12 mouse cellular contexts compared by ENCODE assay signal in genomic region chr9:74860461-74860860, GRCm38 (mm10). TPM values are rescaled to one million over a fixed set of nuclear protein-coding genes. Genes with fewer than 3 reads are reported as not detected.
DNase-seq lines count a peak whose midpoint lies in the region; ATAC-seq and TF ChIP-seq lines count a peak whose summit lies in the region.
"Had no signal": no experiment of that assay in that cellular context is flagged by ENCODE, and none has a peak within 500 bp of the region (broad histone marks: within the 10 kb centered on the region; RNA-seq: fewer than 3 reads in every experiment).

No protein-coding gene starts in this region.

- H3K36me3 ChIP-seq in hindbrain, embryonic 11.5 days (ENCODE audit: control insufficient read depth, insufficient read depth, low read length): no peaks in the 10 kb centered on the region
- H3K36me3 ChIP-seq in hindbrain, postnatal 0 days (ENCODE audit: insufficient read depth, low read length): no peaks in the 10 kb centered on the region
- no peaks in the 10 kb centered on the region for H3K36me3 ChIP-seq in forebrain, embryonic 12.5 days (replicated peaks)

- peak overlapping the region; percentile 56 for H3K4me3 ChIP-seq in hindbrain, embryonic 11.5 days (ENCODE audit: low read depth, low read length)
- no peak overlapping the region for H3K4me3 ChIP-seq in hindbrain, postnatal 0 days (ENCODE audit: low read length)
- H3K4me3 ChIP-seq in bone marrow macrophage, adult 2 months (ENCODE audit: insufficient read depth, low read length): 0 out of 2 replicates have a peak overlapping the region, but pooled peaks have one; percentile 8
- H3K4me3 ChIP-seq in forebrain, embryonic 12.5 days (replicated peaks): peak overlapping the region; percentile 52
- H3K4me3 ChIP-seq: myocyte had no signal

- H3K9ac ChIP-seq in hindbrain, embryonic 11.5 days (ENCODE audit: low read depth, low read length): no peak overlapping the region
- H3K9ac ChIP-seq in hindbrain, postnatal 0 days (replicated peaks; ENCODE audit: low read length): no peak overlapping the region
- no peak overlapping the region for H3K9ac ChIP-seq in forebrain, embryonic 12.5 days
- H3K9ac ChIP-seq: liver, embryonic 14.5 days had no signal

- H3K27ac ChIP-seq in hindbrain, embryonic 11.5 days (ENCODE audit: low read depth, low read length): no peak overlapping the region
- H3K27ac ChIP-seq in hindbrain, postnatal 0 days: no peak overlapping the region
- H3K27ac ChIP-seq in bone marrow macrophage, adult 2 months (ENCODE audit: insufficient read depth, low read depth, low read length): no peak overlapping the region
- no peak overlapping the region for H3K27ac ChIP-seq in forebrain, embryonic 12.5 days
- H3K27ac ChIP-seq: kidney, postnatal 0 days; liver, embryonic 14.5 days had no signal

- no peak for TF ChIP-seq CTCF in hindbrain, postnatal 0 days (IDR thresholded peaks at IDR 0.05; ENCODE audit: low read depth)
- TF ChIP-seq CTCF in bone marrow macrophage, adult 2 months (IDR thresholded peaks at IDR 0.05; ENCODE audit: low read depth, low read length): no peak

- no peak; the same call in 1 of the 2 replicates for ATAC-seq in hindbrain, embryonic 11.5 days (ENCODE audit: low FRiP score)
- no peak for ATAC-seq in hindbrain, postnatal 0 days
- no peak for ATAC-seq in forebrain, embryonic 12.5 days (ENCODE audit: low FRiP score)

- peaks cover 11% of the 10 kb centered on the region; the same call in 1 of the 2 replicates for H3K4me1 ChIP-seq in hindbrain, embryonic 11.5 days (replicated peaks; ENCODE audit: control insufficient read depth, insufficient read depth, low read length)
- H3K4me1 ChIP-seq in hindbrain, postnatal 0 days (ENCODE audit: insufficient read depth, low read length): peaks cover 4% of the 10 kb centered on the region; the same call in 1 of the 2 replicates
- no peaks in the 10 kb centered on the region for H3K4me1 ChIP-seq in bone marrow macrophage, adult 2 months (ENCODE audit: control insufficient read depth, insufficient read depth, low read length)
- peaks cover 40% of the 10 kb centered on the region for H3K4me1 ChIP-seq in forebrain, embryonic 12.5 days

- H3K27me3 ChIP-seq in hindbrain, embryonic 11.5 days (ENCODE audit: control insufficient read depth, insufficient read depth, low read length): peaks cover 90% of the 10 kb centered on the region
- peaks cover 90% of the 10 kb centered on the region for H3K27me3 ChIP-seq in hindbrain, postnatal 0 days (ENCODE audit: insufficient read depth, low read length)
- peaks cover 98% of the 10 kb centered on the region for H3K27me3 ChIP-seq in forebrain, embryonic 12.5 days

- WGBS in hindbrain, embryonic 11.5 days: 3% methylated on average over 18 of the region's 18 CpGs
- 11% methylated on average over 18 of the region's 18 CpGs for WGBS in hindbrain, postnatal 0 days
- 2% methylated on average over 18 of the region's 18 CpGs for WGBS in forebrain, embryonic 12.5 days

- peak; percentile 60 for DNase-seq in hindbrain, embryonic 11.5 days (ENCODE audit: low spot score)
- no peak for DNase-seq in hindbrain, postnatal 0 days (ENCODE audit: low spot score)
- peak; percentile 46 for DNase-seq in mesoderm, embryonic 11.5 days (ENCODE audit: low read depth, low spot score)
- DNase-seq in ovary, postnatal 10 days (ENCODE audit: low spot score): no peak
- no peak for DNase-seq in Muller cell, postnatal 12 days (ENCODE audit: inconsistent ontology term)
- DNase-seq in kidney, adult 11 months: no peak
- DNase-seq: gastrocnemius, postnatal 10 days had no signal

- TF ChIP-seq POLR2A in bone marrow macrophage, adult 2 months (IDR thresholded peaks at IDR 0.05; ENCODE audit: borderline replicate concordance, low read depth, low read length): no peak

- H3K4me2 ChIP-seq in hindbrain, embryonic 11.5 days (replicated peaks; ENCODE audit: low read depth, low read length): peak overlapping the region; percentile 19; the same call in 1 of the 2 replicates
- no peak overlapping the region for H3K4me2 ChIP-seq in hindbrain, postnatal 0 days (ENCODE audit: low read depth, low read length)
- H3K4me2 ChIP-seq in forebrain, embryonic 12.5 days: peak overlapping the region; percentile 78

- H3K9me3 ChIP-seq in hindbrain, embryonic 11.5 days (ENCODE audit: control insufficient read depth, low read length): no peaks in the 10 kb centered on the region
- H3K9me3 ChIP-seq in hindbrain, postnatal 0 days (ENCODE audit: low read length): no peaks in the 10 kb centered on the region
- H3K9me3 ChIP-seq in forebrain, embryonic 12.5 days: no peaks in the 10 kb centered on the region

RNA-seq across cellular contexts. Expression of gene Onecut1, which starts 1.3 kb away (rescaled TPM):
- 10.0 and 12.7 TPM in 2 replicates for polyA plus RNA-seq in hindbrain, embryonic 11.5 days (2014; fragmentation: Nextera tagmentation; extraction: Ambion mirVana)
- total RNA-seq in hindbrain, postnatal 0 days (2014; rRNA removed): 2.6 and 4.2 TPM in 2 replicates
- 1.9 and 2.6 TPM in 2 replicates for polyA plus RNA-seq in hindbrain, postnatal 0 days (2015; fragmentation: Nextera tagmentation; extraction: Ambion mirVana)
- not detected in 2 replicates for polyA plus RNA-seq in bone marrow macrophage, adult 2 months (2012; ENCODE audit: insufficient read depth, insufficient read length, missing spikeins)
- polyA plus RNA-seq in forebrain, embryonic 12.5 days (2016; fragmentation: Nextera tagmentation; extraction: Ambion mirVana): 2.7 TPM in 2 replicates
- total RNA-seq: gastrocnemius, postnatal 10 days had no signal
- polyA plus RNA-seq: kidney, postnatal 0 days; myocyte had no signal

Comparison
In these comparisons a context has a peak if more than half of its experiments do, and no peak if none do; other contexts are left out.
1. DNase-seq: peak in hindbrain, embryonic 11.5 days (single experiment) and mesoderm, embryonic 11.5 days (single experiment); none in hindbrain, postnatal 0 days (single experiment), ovary, postnatal 10 days (single experiment), Muller cell, postnatal 12 days (single experiment) and kidney, adult 11 months (single experiment).